Comparison of ENCODE assay signal across 8 mouse cellular contexts in the genomic region with DNA sequence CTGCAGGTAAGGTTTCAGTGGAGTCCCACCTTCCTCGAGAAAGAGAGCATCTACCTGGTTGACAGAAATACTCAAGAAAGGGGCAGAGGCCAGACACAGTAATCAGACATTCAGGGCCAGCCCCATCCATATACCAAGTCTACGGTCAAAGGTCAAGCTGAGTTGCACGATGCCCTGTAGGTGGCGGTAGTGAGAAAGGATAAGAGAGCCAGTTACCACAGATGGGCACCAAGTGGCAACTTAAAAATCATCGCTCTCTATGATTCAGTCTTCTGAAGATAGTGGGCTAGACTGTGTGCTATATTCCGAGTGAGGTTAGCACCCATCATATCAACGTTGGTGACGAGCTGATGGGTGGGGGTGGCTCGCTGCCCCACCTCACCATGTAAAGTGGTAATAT. TPM values are rescaled to one million over a fixed set of nuclear protein-coding genes. Genes with fewer than 3 reads are reported as not detected.
DNase-seq lines count a peak whose midpoint lies in the region; ATAC-seq and TF ChIP-seq lines count a peak whose summit lies in the region.

No protein-coding gene starts in this region.

- no peaks in the 10 kb centered on the region for H3K27me3 ChIP-seq in testis, adult 2 months (ENCODE audit: control insufficient read depth, insufficient read depth, low read length)
- no peaks in the 10 kb centered on the region for H3K27me3 ChIP-seq in lung, embryonic 15.5 days

- H3K27ac ChIP-seq in testis, adult 2 months (ENCODE audit: control insufficient read depth, insufficient read depth, low read depth, low read length): 0 out of 2 replicates have a peak overlapping the region, but pooled peaks have one; percentile 32
- H3K27ac ChIP-seq in lung, embryonic 15.5 days: peak overlapping the region; percentile 76

- ATAC-seq in lung, embryonic 15.5 days (ENCODE audit: borderline replicate concordance, extremely low read depth, low FRiP score, low TSS enrichment): no peak

- no peak overlapping the region for H3K9ac ChIP-seq in lung, embryonic 15.5 days

- H3K9me3 ChIP-seq in lung, embryonic 15.5 days: no peaks in the 10 kb centered on the region

- peak; percentile 23 for DNase-seq in cerebellum, adult 9-11 months
- no peak for DNase-seq in cerebellum, adult 8-10 months
- DNase-seq in testis, postnatal 14 days (ENCODE audit: low spot score): no peak
- DNase-seq in embryo, embryonic 11.5 days (ENCODE audit: low read depth, low spot score): peak; percentile 38
- DNase-seq in testis, postnatal 10 days (ENCODE audit: low spot score): peak; percentile 71
- no peak for DNase-seq in frontal cortex, postnatal 36 days (ENCODE audit: low spot score in 2 of 2)

- TF ChIP-seq POLR2A in testis, adult 2 months (IDR thresholded peaks at IDR 0.05; ENCODE audit: control insufficient read depth, low read depth, low read length): no peak

- peak overlapping the region; percentile 10; the same call in 1 of the 2 replicates for H3K4me2 ChIP-seq in lung, embryonic 15.5 days

- H3K36me3 ChIP-seq in testis, adult 2 months (ENCODE audit: control insufficient read depth, insufficient read depth, low read length): no peaks in the 10 kb centered on the region
- no peaks in the 10 kb centered on the region for H3K36me3 ChIP-seq in lung, embryonic 15.5 days

- TF ChIP-seq CTCF in testis, adult 2 months (IDR thresholded peaks at IDR 0.05; ENCODE audit: control insufficient read depth, insufficient read depth, insufficient replicate concordance, low read depth, low read length): peak; percentile 55; the same call in 1 of the 2 replicates

- 62% methylated on average over 9 of the region's 9 CpGs for WGBS in lung, embryonic 15.5 days

- no peak overlapping the region for H3K4me3 ChIP-seq in testis, adult 2 months (ENCODE audit: control insufficient read depth, low read depth, low read length)
- no peak overlapping the region for H3K4me3 ChIP-seq in lung, embryonic 15.5 days

- H3K4me1 ChIP-seq in testis, adult 2 months (ENCODE audit: control insufficient read depth, insufficient read depth, low read length): peaks cover 4% of the 10 kb centered on the region
- H3K4me1 ChIP-seq in lung, embryonic 15.5 days: peaks cover 37% of the 10 kb centered on the region

RNA-seq across cellular contexts. Expression of a gene that starts 32.5 kb away (rescaled TPM):
- polyA plus RNA-seq in testis, adult 2 months (2012; rRNA removed): 16.8 and 18.6 TPM in 2 replicates
- polyA plus RNA-seq in lung, embryonic 15.5 days (2015; fragmentation: Nextera tagmentation; extraction: Ambion mirVana): 86.4 and 87.3 TPM in 2 replicates

RNA-seq across cellular contexts. Expression of a gene that starts 43.3 kb away (rescaled TPM):
- 9.9 and 12.6 TPM in 2 replicates for polyA plus RNA-seq in testis, adult 2 months (2012; rRNA removed)
- 2.1 and 2.2 TPM in 2 replicates for polyA plus RNA-seq in lung, embryonic 15.5 days (2015; fragmentation: Nextera tagmentation; extraction: Ambion mirVana)

Comparison
In these comparisons a context has a peak if more than half of its experiments do, and no peak if none do; other contexts are left out.
1. DNase-seq: peak in cerebellum, adult 9-11 months (single experiment), embryo, embryonic 11.5 days (single experiment) and testis, postnatal 10 days (single experiment); none in cerebellum, adult 8-10 months (single experiment), testis, postnatal 14 days (single experiment) and frontal cortex, postnatal 36 days (0 of 2).